Mouse (Mus musculus) forebrain, embryonic 12.5 days (tissue): ENCODE data around the gene Arhgef28. TPM values are rescaled to one million over a fixed set of nuclear protein-coding genes. Genes with fewer than 3 reads are reported as not detected.

Experiments
- ATAC-seq: fragments of 200-750 bp; cut with Nextera tagmentation; 2 replicates; pipeline ENCODE4 v1.8.0; 2017; ENCODE audit warnings: moderate TSS enrichment; ENCODE audit not compliant: low FRiP score
- H3K27ac ChIP-seq: fragments of 300-500 bp; sonication (generic); 2 replicates; pipeline ENCODE4 v1.5.1; 2016; ENCODE audit warnings: mild to moderate bottlenecking
- H3K27me3 ChIP-seq: fragments of 300-500 bp; sonication (generic); 2 replicates; pipeline ENCODE4 v1.6.1; 2016; ENCODE audit warnings: mild to moderate bottlenecking
- H3K36me3 ChIP-seq: fragments of 300-500 bp; sonication (generic); replicated peaks from 2 replicates; pipeline ENCODE4 v1.6.1; 2016; ENCODE audit warnings: mild to moderate bottlenecking
- H3K4me1 ChIP-seq: fragments of 300-500 bp; sonication (generic); 2 replicates; pipeline ENCODE4 v1.6.1; 2016
- H3K4me2 ChIP-seq: fragments of 300-500 bp; sonication (generic); 2 replicates; pipeline ENCODE4 v1.6.1; 2016; ENCODE audit warnings: mild to moderate bottlenecking, moderate library complexity
- H3K4me3 ChIP-seq: fragments of 300-500 bp; sonication (generic); replicated peaks from 2 replicates; pipeline ENCODE4 v1.5.1; 2016; ENCODE audit warnings: mild to moderate bottlenecking
- H3K9ac ChIP-seq: fragments of 300-500 bp; sonication (generic); 2 replicates; pipeline ENCODE4 v1.6.1; 2016; ENCODE audit warnings: mild to moderate bottlenecking
- H3K9me3 ChIP-seq: fragments of 300-500 bp; sonication (generic); 2 replicates; pipeline ENCODE4 v1.6.1; 2016
- WGBS: fragments of 180-500 bp; shearing (Covaris S2); methylation state at CpG from one replicate; pipeline ENCODE4 v1.1.7; 2016; 5-methylcytosine and 5-hydroxymethylcytosine counted together
- polyA plus RNA-seq: library from polyadenylated mRNA; unstranded; fragments of >200 nt; fragmentation: Nextera tagmentation; extraction: Ambion mirVana; gene quantifications from 2 replicates; pipeline ENCODE4 v1.2.1, GENCODE M21; 2016

The Arhgef28 gene
- polyA plus RNA-seq, 1 experiment from 2014 or later, result 5.8 TPM

DNA sequence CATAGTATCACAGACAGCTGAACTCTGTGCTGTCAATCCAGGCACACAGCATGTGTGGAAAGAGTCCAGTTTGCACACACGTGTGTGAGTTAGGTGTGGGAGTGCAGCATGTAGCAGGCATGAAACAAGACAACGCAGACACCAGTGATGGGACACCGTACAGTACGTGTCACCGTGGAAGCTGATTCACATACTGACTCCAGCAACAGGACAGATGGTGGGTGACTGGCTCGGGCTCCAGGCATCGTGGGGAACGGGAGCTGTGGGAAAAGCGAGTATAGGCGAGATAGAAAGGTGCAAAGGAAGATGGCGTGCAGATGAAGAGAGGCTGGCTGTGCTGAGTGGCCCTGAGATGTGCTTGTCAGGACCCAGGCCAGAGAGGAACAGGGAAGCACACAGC lies 23.9 kb downstream of the Arhgef28 start:
- no peak overlapping the region for H3K9ac ChIP-seq
- H3K4me3 ChIP-seq, result no peak overlapping the region
- no peak for ATAC-seq
- H3K36me3 ChIP-seq, result no peaks in the 10 kb centered on the region
- H3K4me1 ChIP-seq, result 0 out of 2 replicates have a peak, but pooled peaks cover 13% of the 10 kb centered on the region
- no peak overlapping the region for H3K4me2 ChIP-seq
- H3K9me3 ChIP-seq, result no peaks in the 10 kb centered on the region
- 90% methylated on average over 11 of the region's 11 CpGs for WGBS
- H3K27ac ChIP-seq, result no peak overlapping the region
- peaks cover 15% of the 10 kb centered on the region; the same call in 1 of the 2 replicates for H3K27me3 ChIP-seq

DNA sequence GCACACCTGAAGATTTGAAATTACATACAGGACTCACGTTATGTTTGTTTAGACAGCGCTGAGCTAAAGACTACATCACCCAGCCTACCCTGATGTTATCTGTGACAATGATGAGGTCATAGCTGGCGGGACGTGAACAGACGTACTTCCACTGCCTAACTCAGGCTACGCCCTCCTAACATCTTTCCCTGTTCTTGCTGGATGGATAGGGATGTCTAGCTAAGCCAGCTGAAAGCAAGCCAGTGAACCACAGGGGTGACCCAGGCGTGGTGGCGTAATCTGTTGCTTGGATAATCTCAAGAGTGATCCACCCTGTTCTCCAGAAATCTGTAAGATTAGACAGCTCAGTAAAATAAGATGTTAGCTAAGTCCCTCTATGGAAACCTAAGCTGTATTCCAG lies 25.6 kb downstream of the Arhgef28 start:
- Histone ChIP-seq H3K9me3 (no peaks in the 10 kb centered on the region), H3K4me2 (no peak overlapping the region), H3K4me3 (no peak overlapping the region), H3K27ac (no peak overlapping the region), H3K36me3 (no peaks in the 10 kb centered on the region), H3K9ac (no peak overlapping the region), H3K4me1 (0 out of 2 replicates have a peak, but pooled peaks cover 4% of the 10 kb centered on the region), H3K27me3 (peaks cover 13% of the 10 kb centered on the region; the same call in 1 of the 2 replicates)
- no peak for ATAC-seq
- 91% methylated on average over 8 of the region's 8 CpGs for WGBS

DNA sequence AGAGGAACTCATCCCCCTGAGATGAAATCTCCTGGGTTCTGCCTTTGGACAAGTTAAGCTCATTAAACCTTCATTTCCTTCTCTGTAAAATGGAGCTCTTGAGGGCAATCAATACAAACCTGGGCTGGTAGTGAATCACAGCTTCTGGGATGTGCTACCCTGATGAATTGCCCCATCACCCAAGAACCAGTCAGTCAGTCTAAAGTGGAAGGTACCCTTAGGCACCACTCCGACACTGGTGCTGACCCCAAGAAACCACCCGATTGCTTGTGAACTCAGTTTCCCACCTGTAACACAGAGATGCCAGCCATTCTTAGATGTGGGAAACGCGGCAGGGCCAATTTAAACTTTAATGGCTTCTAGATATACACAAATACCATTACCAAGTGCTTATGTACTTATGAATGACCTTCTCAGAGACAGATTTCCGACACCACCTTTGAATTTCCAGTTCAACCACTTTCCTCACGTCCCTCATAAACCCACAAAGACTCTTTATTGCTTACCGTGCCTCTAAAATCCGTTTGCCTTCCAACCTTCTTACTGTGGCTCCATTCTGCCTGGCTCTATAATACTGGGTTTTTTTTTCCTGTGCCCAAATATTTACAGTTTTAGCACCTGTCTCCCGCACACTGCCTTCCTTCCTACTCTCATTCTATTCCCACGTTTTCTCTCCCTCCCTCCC lies 30.8 kb downstream of the Arhgef28 start:
- Histone ChIP-seq H3K36me3 (no peaks in the 10 kb centered on the region), H3K9me3 (no peaks in the 10 kb centered on the region), H3K4me3 (no peak overlapping the region), H3K4me2 (no peak overlapping the region), H3K27ac (no peak overlapping the region), H3K27me3 (no peaks in the 10 kb centered on the region), H3K9ac (no peak overlapping the region), H3K4me1 (peaks cover 6% of the 10 kb centered on the region; the same call in 1 of the 2 replicates)
- WGBS, result 84% methylated on average over 10 of the region's 10 CpGs
- ATAC-seq, result no peak

DNA sequence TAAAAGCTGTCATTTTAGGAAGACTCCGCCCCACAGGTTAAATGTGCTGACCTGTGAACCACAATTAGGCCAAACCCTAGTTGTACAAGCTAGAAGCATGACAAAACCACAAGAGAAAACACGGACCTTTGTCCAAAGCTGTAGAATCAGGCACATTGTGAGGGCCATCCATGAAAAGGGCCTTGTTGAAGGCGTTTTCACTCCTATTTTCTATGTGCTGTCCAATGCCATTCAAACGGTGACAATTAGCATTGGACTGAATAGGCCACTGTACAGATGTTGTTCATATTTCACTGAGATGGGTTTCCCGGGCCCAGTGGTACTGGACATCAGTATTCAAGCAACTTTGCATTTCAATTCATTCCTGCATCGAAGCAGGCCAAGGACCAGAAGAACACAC lies 33.2 kb downstream of the Arhgef28 start:
- Histone ChIP-seq H3K27me3 (no peaks in the 10 kb centered on the region), H3K4me1 (peaks cover 6% of the 10 kb centered on the region; the same call in 1 of the 2 replicates), H3K4me2 (no peak overlapping the region), H3K9ac (no peak overlapping the region), H3K9me3 (no peaks in the 10 kb centered on the region), H3K36me3 (no peaks in the 10 kb centered on the region), H3K27ac (no peak overlapping the region), H3K4me3 (no peak overlapping the region)
- no peak for ATAC-seq
- 64% methylated on average over 6 of the region's 6 CpGs for WGBS

DNA sequence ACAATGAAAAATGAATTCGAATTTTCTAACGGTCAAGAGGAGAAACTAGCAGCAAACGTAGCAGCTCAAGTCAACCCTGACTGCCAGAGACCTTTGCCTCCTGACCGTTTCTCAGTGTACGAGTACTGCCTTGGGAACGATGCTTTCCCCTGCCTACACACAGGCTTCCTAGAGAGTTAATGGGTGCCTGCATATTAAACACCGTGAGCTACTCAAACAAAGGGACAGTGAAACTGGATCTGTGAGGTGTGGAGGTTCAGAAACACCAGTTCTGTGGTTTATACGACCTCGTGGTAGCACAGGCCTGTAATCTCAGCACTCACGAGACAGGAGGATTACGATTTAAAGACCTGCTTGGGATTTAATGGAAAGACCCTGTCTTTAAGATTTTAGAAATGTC lies 33.9 kb downstream of the Arhgef28 start:
- Histone ChIP-seq H3K9ac (no peak overlapping the region), H3K27me3 (no peaks in the 10 kb centered on the region), H3K4me3 (no peak overlapping the region), H3K36me3 (no peaks in the 10 kb centered on the region), H3K4me2 (no peak overlapping the region), H3K4me1 (peaks cover 6% of the 10 kb centered on the region; the same call in 1 of the 2 replicates), H3K9me3 (no peaks in the 10 kb centered on the region), H3K27ac (no peak overlapping the region)
- ATAC-seq, result no peak
- 69% methylated on average over 11 of the region's 11 CpGs for WGBS

DNA sequence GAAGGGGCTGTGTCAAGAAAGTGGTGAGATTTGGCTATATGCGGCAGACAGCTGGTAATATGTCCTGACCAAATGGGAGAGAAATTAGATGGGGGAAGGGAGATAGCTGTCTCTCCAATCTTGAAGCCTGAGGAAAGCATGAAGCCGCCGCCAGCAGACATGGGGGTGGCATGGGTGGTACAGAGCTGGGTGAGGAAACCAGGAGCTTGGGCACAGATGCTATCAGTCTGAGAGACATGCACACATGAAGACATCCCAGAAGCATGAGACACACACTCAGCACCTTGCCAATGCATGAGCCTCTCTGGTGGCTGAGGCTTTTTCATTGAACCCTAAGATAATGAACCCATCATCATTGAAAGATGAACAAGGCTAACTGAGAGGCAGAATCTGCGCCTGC lies 34.5 kb downstream of the Arhgef28 start:
- no peak for ATAC-seq
- no peak overlapping the region for H3K27ac ChIP-seq
- no peaks in the 10 kb centered on the region for H3K36me3 ChIP-seq
- no peak overlapping the region for H3K9ac ChIP-seq
- H3K4me2 ChIP-seq, result no peak overlapping the region
- no peaks in the 10 kb centered on the region for H3K27me3 ChIP-seq
- H3K9me3 ChIP-seq, result no peaks in the 10 kb centered on the region
- H3K4me3 ChIP-seq, result no peak overlapping the region
- peaks cover 6% of the 10 kb centered on the region; the same call in 1 of the 2 replicates for H3K4me1 ChIP-seq
- 95% methylated on average over 4 of the region's 4 CpGs for WGBS

DNA sequence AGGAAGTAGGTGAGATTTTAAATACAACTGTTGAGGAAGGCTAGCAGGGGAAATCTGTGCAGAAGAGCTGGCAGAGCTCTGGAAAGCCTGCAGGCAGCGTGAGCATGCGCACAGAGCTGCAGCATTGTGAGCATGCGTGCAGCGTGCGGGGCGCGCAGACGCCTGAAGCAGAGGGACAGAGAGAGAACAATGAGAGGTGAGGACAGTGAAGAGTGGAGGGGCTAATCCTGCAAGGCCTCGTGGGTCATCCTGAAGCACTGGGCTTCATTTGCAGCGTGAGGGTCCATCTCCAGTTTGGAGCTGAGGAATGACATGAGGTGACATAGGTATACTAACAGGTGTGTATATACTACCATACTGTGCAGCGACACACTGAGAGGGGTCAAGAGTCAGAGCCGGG lies 35.0 kb downstream of the Arhgef28 start:
- Histone ChIP-seq H3K4me1 (peaks cover 6% of the 10 kb centered on the region; the same call in 1 of the 2 replicates), H3K9me3 (no peaks in the 10 kb centered on the region), H3K9ac (no peak overlapping the region), H3K4me2 (no peak overlapping the region), H3K27me3 (no peaks in the 10 kb centered on the region), H3K36me3 (no peaks in the 10 kb centered on the region), H3K4me3 (no peak overlapping the region), H3K27ac (no peak overlapping the region)
- no peak for ATAC-seq
- 88% methylated on average over 12 of the region's 12 CpGs for WGBS

DNA sequence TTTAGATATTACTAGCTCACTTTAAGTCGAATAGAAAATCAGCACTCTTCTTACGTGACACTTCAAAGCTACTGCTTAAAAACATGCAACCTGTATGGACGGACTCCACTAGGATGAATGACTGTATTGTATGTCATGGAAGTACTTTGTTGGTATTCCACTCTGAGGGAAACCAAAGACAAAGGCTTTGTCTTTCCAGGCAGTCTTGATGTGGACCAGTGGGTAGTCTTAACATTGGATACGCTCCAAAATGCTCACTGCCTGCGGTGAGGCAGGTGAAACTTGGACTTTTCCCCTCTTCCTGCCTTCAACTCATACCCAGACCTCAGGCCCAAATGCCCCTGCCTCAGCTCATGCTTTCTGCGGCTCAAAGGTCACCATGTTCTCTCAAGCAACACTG lies 41.4 kb downstream of the Arhgef28 start:
- WGBS, result 77% methylated on average over 6 of the region's 6 CpGs
- H3K27me3 ChIP-seq, result no peaks in the 10 kb centered on the region
- no peak for ATAC-seq
- H3K4me1 ChIP-seq, result no peaks in the 10 kb centered on the region
- H3K27ac ChIP-seq, result no peak overlapping the region
- H3K4me2 ChIP-seq, result no peak overlapping the region
- H3K36me3 ChIP-seq, result no peaks in the 10 kb centered on the region
- H3K9ac ChIP-seq, result no peak overlapping the region
- H3K4me3 ChIP-seq, result no peak overlapping the region
- no peaks in the 10 kb centered on the region for H3K9me3 ChIP-seq

DNA sequence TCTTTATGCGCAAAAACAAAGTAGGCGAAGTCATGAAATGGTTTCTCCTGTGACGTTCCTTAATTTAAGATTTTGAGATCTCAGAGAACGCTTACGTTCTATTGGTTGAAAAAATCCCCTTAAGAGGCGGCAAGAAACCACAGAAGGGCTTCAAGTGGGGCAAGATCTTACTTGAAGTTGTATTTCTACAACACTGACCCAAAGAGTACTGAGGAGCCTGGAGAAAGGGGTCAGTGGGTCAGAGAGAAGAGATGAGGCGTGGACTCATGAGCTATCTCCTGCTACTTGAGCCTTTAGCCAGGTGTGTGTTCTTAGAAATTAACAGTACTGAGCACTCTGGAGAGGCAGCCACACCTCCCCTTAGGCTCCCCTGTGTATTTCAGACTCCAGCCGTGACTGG lies 44.7 kb downstream of the Arhgef28 start:
- 91% methylated on average over 8 of the region's 8 CpGs for WGBS
- Histone ChIP-seq H3K27me3 (no peaks in the 10 kb centered on the region), H3K4me2 (no peak overlapping the region), H3K27ac (no peak overlapping the region), H3K4me1 (peaks cover 8% of the 10 kb centered on the region), H3K9ac (no peak overlapping the region), H3K4me3 (no peak overlapping the region), H3K36me3 (no peaks in the 10 kb centered on the region), H3K9me3 (no peaks in the 10 kb centered on the region)
- ATAC-seq, result no peak

DNA sequence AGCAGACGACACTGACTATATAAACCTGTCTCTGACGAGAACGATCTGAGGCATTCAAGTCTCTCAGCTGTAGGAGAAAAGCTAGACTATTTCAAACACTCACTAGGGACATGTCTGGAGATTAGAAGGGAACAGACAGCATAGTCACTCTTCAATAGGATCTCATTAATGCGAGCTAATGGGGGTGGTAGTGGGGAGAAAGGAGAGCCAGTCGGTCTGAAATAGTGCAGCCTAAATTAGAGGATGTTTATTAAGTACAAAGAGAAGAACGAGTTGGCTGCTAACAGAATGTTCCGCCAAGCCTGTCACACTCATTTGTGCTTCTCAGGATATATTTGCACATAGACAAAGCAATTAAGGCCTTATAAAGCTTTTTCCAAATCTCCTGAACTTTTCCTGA lies 49.6 kb downstream of the Arhgef28 start:
- Histone ChIP-seq H3K9ac (no peak overlapping the region), H3K27me3 (no peaks in the 10 kb centered on the region), H3K4me1 (peaks cover 10% of the 10 kb centered on the region), H3K4me2 (no peak overlapping the region), H3K27ac (no peak overlapping the region), H3K36me3 (no peaks in the 10 kb centered on the region), H3K9me3 (no peaks in the 10 kb centered on the region), H3K4me3 (no peak overlapping the region)
- 22% methylated on average over 7 of the region's 7 CpGs for WGBS
- no peak for ATAC-seq

DNA sequence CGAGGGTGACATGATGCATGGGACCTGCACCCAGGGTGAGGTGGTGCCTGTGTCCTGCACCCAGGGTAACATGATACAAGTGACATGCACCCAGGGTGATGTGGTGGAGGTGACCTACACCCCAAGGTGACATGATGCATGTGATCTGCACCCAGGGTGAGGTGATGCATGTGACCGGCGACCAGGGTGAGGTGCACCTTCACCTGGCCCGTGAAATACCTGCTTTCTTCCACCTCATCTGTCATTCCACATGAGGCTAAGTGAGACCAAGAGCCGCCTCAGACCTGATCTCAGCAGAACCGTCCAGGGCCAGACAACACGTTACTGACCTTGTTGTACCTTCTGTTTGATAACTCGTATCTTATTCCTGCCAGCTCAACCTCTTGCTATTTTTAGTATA lies 53.5 kb downstream of the Arhgef28 start:
- H3K4me2 ChIP-seq, result no peak overlapping the region
- H3K9ac ChIP-seq, result no peak overlapping the region
- no peak overlapping the region for H3K27ac ChIP-seq
- no peak overlapping the region for H3K4me3 ChIP-seq
- ATAC-seq, result no peak
- no peaks in the 10 kb centered on the region for H3K9me3 ChIP-seq
- H3K36me3 ChIP-seq, result no peaks in the 10 kb centered on the region
- peaks cover 10% of the 10 kb centered on the region for H3K4me1 ChIP-seq
- WGBS, result 94% methylated on average over 8 of the region's 8 CpGs
- H3K27me3 ChIP-seq, result no peaks in the 10 kb centered on the region

DNA sequence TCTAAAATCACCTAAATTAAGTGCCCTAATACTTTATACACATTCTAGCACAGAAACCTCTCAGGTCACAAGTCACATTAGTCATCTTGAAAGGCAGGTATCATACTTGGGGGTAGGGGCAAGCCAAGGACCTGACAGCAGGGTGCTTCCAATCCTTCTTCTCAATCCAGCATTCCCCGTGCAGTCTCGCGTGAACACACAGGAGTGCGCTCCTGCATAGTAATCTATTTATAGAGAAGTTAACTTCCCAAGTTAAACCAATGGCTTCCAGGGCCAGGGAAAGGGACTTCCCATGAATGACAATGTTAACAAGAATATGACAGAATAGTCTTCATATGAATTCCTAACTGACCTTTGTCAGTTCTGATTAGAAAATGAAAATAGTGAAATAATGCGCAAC lies 58.7 kb downstream of the Arhgef28 start:
- Histone ChIP-seq H3K27ac (no peak overlapping the region), H3K36me3 (no peaks in the 10 kb centered on the region), H3K9me3 (no peaks in the 10 kb centered on the region), H3K4me3 (no peak overlapping the region), H3K4me2 (no peak overlapping the region), H3K4me1 (peaks cover 6% of the 10 kb centered on the region; the same call in 1 of the 2 replicates), H3K9ac (no peak overlapping the region), H3K27me3 (no peaks in the 10 kb centered on the region)
- 78% methylated on average over 5 of the region's 5 CpGs for WGBS
- ATAC-seq, result no peak

DNA sequence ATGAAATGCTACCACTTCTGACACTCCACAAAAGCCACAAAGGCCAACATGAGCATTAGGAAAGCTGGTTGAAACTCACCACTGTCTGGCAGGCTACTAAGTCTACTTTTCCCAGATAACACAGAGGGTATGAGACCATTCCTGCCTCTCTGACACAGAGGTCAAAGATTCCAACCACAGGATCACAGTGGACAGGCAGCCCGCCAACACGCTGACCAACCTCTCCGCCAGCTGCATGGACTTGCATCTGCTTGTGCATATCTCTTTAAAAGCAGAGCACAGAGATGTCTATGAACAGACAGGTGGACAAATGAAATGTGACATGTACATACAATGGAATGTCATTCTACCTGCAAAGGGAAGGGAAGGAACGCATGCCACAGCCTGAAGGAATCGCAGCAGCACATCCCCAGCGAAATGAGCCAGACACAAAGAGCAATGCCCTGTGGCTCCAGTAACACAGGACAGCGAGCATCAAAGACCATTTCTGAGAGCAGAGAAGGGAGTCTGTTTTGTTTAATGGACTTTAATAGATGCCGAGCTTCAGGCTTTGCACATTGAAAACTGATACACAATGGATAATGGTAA lies 59.6 kb downstream of the Arhgef28 start:
- H3K9ac ChIP-seq, result no peak overlapping the region
- no peak overlapping the region for H3K4me3 ChIP-seq
- no peaks in the 10 kb centered on the region for H3K27me3 ChIP-seq
- H3K36me3 ChIP-seq, result no peaks in the 10 kb centered on the region
- 73% methylated on average over 8 of the region's 8 CpGs for WGBS
- H3K4me2 ChIP-seq, result no peak overlapping the region
- peaks cover 6% of the 10 kb centered on the region; the same call in 1 of the 2 replicates for H3K4me1 ChIP-seq
- no peak for ATAC-seq
- H3K9me3 ChIP-seq, result no peaks in the 10 kb centered on the region
- no peak overlapping the region for H3K27ac ChIP-seq
